Mouse (Mus musculus) stomach, postnatal 0 days (tissue): Measurements from ENCODE around the gene Serpina1b. TPM values are rescaled to one million over a fixed set of nuclear protein-coding genes. Genes with fewer than 3 reads are reported as not detected.

ENCODE experiments used
- ATAC-seq: fragments of 200-750 bp; cut with Nextera tagmentation; 2 replicates; pipeline ENCODE4 v1.8.0; 2017; ENCODE audit not compliant: low FRiP score, low TSS enrichment
- DNase-seq: peaks from one replicate; pipeline ENCODE4 v3.0.0-alpha.2; 2016; ENCODE audit warnings: low spot score
- H3K27ac ChIP-seq: fragments of 300-500 bp; sonication (generic); replicated peaks from 2 replicates; pipeline ENCODE4 v1.5.1; 2014; ENCODE audit warnings: mild to moderate bottlenecking, control low read depth
- H3K27me3 ChIP-seq: fragments of 300-500 bp; sonication (generic); 2 replicates; pipeline ENCODE4 v1.6.1; 2014; ENCODE audit warnings: low read length; ENCODE audit not compliant: control insufficient read depth, insufficient read depth
- H3K36me3 ChIP-seq: fragments of 300-500 bp; sonication (generic); 2 replicates; pipeline ENCODE4 v1.6.1; 2014; ENCODE audit warnings: low read length, mixed read lengths; ENCODE audit not compliant: control insufficient read depth, insufficient read depth
- H3K4me1 ChIP-seq: fragments of 300-500 bp; sonication (generic); replicated peaks from 2 replicates; pipeline ENCODE4 v1.6.1; 2014; ENCODE audit warnings: antibody characterized with exemption; ENCODE audit not compliant: control insufficient read depth, insufficient read depth
- H3K4me2 ChIP-seq: fragments of 300-500 bp; sonication (generic); replicated peaks from 2 replicates; pipeline ENCODE4 v1.6.1; 2014; ENCODE audit warnings: low read depth, mild to moderate bottlenecking, control low read depth, moderate library complexity
- H3K4me3 ChIP-seq: fragments of 300-500 bp; sonication (generic); 2 replicates; pipeline ENCODE4 v1.5.1; 2014; ENCODE audit warnings: low read depth, low read length, control low read depth
- H3K9ac ChIP-seq: fragments of 300-500 bp; sonication (generic); 2 replicates; pipeline ENCODE4 v1.6.1; 2014; ENCODE audit warnings: mild to moderate bottlenecking, low read length, control low read depth, mixed read lengths
- H3K9me3 ChIP-seq: fragments of 300-500 bp; sonication (generic); 2 replicates; pipeline ENCODE4 v1.6.1; 2016; ENCODE audit warnings: low read length; ENCODE audit not compliant: control insufficient read depth
- CTCF ChIP-seq: IDR thresholded peaks from 2 replicates; pipeline ENCODE4 v1.5.1; 2016; ENCODE audit warnings: antibody characterized with exemption, low read depth, mild to moderate bottlenecking, moderate library complexity
- EP300 ChIP-seq: optimal IDR thresholded peaks from 2 replicates; pipeline ENCODE3; 2016; ENCODE audit warnings: antibody characterized with exemption
- WGBS: fragments of 180-500 bp; shearing (Covaris S2); extraction: QIAGEN DNeasy Blood & Tissue Kit; methylation state at CpG from one replicate; pipeline ENCODE4 v1.1.7; 2014; 5-methylcytosine and 5-hydroxymethylcytosine counted together
- polyA plus RNA-seq: library from polyadenylated mRNA; unstranded; fragments of >200 nt; fragmentation: Nextera tagmentation; extraction: Ambion mirVana; gene quantifications from 2 replicates; pipeline ENCODE4 v1.2.1, GENCODE M21; 2015

Serpina1b gene
- polyA plus RNA-seq, 1 experiment from 2014 or later: 3.9 TPM

DNA sequence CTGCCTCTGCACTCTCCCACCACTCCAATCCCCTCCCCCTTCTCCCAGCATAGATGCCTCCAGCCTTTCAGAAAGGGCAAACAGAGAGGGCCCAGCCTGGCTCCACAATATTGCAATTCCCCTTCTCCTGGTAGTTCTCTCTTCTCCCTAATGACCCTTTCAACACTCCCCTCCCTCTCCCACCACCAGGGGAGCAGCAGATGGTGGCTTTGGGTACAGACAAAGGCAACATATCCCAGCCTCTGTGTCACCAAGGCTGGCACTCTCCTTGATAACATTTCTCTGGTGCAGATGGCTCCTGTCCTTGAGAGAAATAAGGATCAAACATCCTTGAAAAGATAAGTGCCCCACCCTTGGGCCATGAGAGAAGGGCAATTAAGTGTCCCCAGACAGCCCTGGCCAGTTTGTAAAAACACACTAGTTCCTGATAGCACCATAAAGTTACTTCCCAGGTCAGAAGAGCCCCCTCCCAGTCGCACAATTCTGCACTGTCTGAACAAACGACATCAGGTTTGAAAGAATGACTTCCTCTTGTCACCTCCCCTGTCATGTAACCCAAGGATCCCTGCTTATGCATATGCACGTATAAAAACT lies 141.9 kb downstream of the Serpina1b start:
- Histone ChIP-seq H3K27me3 (no peaks in the 10 kb centered on the region), H3K9ac (no peak overlapping the region), H3K27ac (no peak overlapping the region), H3K4me1 (no peaks in the 10 kb centered on the region), H3K36me3 (no peaks in the 10 kb centered on the region), H3K4me3 (no peak overlapping the region), H3K9me3 (no peaks in the 10 kb centered on the region), H3K4me2 (no peak overlapping the region)
- TF ChIP-seq CTCF: no peak
- no peak for TF ChIP-seq EP300
- no peak for ATAC-seq
- DNase-seq: no peak
- 37% methylated on average over 3 of the region's 3 CpGs for WGBS

GRCm38 (mm10) chr12:103687021-103687420 lies 143.2 kb downstream of the Serpina1b start:
- WGBS: 30% methylated on average over 7 of the region's 7 CpGs
- Histone ChIP-seq H3K27ac (no peak overlapping the region), H3K36me3 (no peaks in the 10 kb centered on the region), H3K4me1 (no peaks in the 10 kb centered on the region), H3K9ac (no peak overlapping the region), H3K4me3 (no peak overlapping the region), H3K27me3 (no peaks in the 10 kb centered on the region), H3K9me3 (no peaks in the 10 kb centered on the region), H3K4me2 (no peak overlapping the region)
- no peak for DNase-seq
- ATAC-seq: no peak
- no peak for TF ChIP-seq EP300
- TF ChIP-seq CTCF: no peak

DNA sequence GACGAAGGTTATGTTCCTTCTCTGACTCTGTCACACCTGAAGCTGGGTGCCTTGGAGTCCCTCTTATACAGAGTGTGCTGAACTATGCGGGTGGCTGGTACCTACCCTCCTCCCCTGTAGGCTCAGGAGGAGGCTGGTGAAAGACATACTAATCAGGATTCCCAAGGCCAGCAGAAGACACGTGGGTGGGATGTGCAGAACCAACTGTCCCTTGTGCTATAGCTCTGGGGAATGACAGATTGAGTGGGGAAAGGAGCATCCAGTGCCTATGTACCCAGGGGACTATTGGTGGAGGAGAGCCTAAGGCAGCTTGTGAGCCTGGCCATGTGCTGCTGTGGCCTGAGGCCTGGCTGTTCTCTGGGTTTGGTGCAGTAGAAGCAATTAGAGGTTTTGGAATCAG lies 144.1 kb downstream of the Serpina1b start:
- DNase-seq: no peak
- Histone ChIP-seq H3K9ac (no peak overlapping the region), H3K4me2 (no peak overlapping the region), H3K36me3 (no peaks in the 10 kb centered on the region), H3K4me3 (no peak overlapping the region), H3K27me3 (no peaks in the 10 kb centered on the region), H3K4me1 (no peaks in the 10 kb centered on the region), H3K9me3 (no peaks in the 10 kb centered on the region), H3K27ac (no peak overlapping the region)
- ATAC-seq: no peak
- 58% methylated on average over 3 of the region's 3 CpGs for WGBS
- TF ChIP-seq CTCF (no peak), EP300 (no peak)

DNA sequence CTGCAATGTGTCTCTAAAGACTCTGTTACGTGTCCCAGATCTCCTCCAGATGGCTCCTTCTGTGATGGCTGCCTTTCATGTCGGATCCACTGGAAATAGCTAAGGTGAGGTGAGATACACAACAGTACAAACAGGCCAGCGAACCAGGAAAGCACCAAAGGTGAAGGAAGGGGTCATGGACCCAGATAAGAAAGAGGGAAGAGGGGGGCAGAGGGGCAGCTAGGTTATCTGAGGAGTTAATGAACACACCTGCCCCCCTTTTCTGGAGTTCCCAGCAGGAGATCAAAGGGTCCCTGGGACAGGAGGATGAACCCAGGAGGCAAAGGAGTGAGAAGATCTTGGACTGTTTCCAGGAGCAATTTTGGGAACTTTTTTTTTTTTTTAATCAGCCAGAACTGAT lies 144.8 kb downstream of the Serpina1b start:
- H3K36me3 ChIP-seq: no peaks in the 10 kb centered on the region
- H3K27ac ChIP-seq: no peak overlapping the region
- H3K9ac ChIP-seq: no peak overlapping the region
- DNase-seq: no peak
- no peaks in the 10 kb centered on the region for H3K4me1 ChIP-seq
- WGBS: 37% methylated on average over 3 of the region's 3 CpGs
- no peak for ATAC-seq
- H3K4me3 ChIP-seq: no peak overlapping the region
- no peaks in the 10 kb centered on the region for H3K27me3 ChIP-seq
- TF ChIP-seq EP300: no peak
- no peaks in the 10 kb centered on the region for H3K9me3 ChIP-seq
- no peak overlapping the region for H3K4me2 ChIP-seq

DNA sequence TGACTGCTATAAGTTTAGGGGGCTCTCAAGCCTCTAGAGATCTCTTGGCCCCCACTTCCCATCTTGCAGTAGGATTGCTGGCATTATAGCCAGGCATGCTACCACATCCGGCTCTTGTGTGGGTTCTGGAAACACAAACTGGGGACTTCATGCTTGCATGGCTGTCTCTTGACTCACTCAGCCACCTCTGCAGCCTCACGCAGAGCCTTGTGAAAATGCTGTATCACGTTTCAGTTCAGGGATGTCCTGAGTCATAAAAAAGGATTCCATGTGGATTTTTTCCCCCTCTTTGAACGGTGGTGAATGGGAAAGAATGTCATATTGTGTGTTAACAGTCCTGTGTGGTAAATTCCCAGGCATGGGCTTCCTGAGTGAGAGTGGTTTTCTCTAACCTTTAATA lies 146.4 kb downstream of the Serpina1b start:
- 38% methylated on average over 4 of the region's 4 CpGs for WGBS

DNA sequence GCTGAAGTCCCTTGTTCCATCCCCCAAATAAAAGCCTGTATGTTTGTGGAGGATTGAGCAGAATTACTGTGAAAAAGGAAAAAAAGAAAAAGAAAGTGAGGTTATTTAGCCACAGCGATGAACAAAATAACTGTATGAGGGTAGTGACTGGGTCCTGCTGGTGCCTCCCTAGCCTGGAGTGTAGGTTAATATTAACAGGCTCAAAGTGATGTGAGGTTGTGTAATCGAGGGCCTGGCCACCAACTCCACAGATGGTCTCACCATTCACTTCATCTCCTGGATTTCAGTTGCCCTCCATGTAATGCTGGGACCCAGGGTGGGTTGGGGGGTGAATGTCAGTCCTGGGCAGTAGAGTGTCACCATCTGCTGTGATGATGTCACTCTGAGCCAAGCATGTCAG lies 148.4 kb downstream of the Serpina1b start:
- H3K27ac ChIP-seq: no peak overlapping the region
- no peak for DNase-seq
- TF ChIP-seq CTCF (no peak), EP300 (no peak)
- no peaks in the 10 kb centered on the region for H3K4me1 ChIP-seq
- H3K4me3 ChIP-seq: no peak overlapping the region
- no peaks in the 10 kb centered on the region for H3K9me3 ChIP-seq
- H3K36me3 ChIP-seq: no peaks in the 10 kb centered on the region
- H3K4me2 ChIP-seq: no peak overlapping the region
- WGBS: 58% methylated on average over 2 of the region's 2 CpGs
- no peaks in the 10 kb centered on the region for H3K27me3 ChIP-seq
- H3K9ac ChIP-seq: no peak overlapping the region
- no peak for ATAC-seq

More for the DNA sequence above, 146.4 kb downstream of the Serpina1b start:
- Histone ChIP-seq H3K9me3 (no peaks in the 10 kb centered on the region), H3K27me3 (no peaks in the 10 kb centered on the region), H3K9ac (no peak overlapping the region), H3K27ac (no peak overlapping the region), H3K4me2 (no peak overlapping the region), H3K36me3 (no peaks in the 10 kb centered on the region), H3K4me1 (no peaks in the 10 kb centered on the region), H3K4me3 (no peak overlapping the region)
- ATAC-seq (no peak), DNase-seq (no peak)
- TF ChIP-seq EP300 (no peak), CTCF (no peak)
